Mouse (Mus musculus): ENCODE measurements around the gene Gtf2ird1.

- TF ChIP-seq POLR2A (IDR thresholded peaks at IDR 0.05; ENCODE audit: low read depth, low read length), result no peak
- TF ChIP-seq CTCF (conservative IDR thresholded peaks at IDR 0.05; ENCODE audit: insufficient read depth, insufficient read length, low read depth, low read length), result peak; percentile 33; the same call in 1 of the 2 replicates
Observed at GRCm38 (mm10) chr5:134347066-134347465, 109.5 kb downstream of the Gtf2ird1 start.
